Mouse (Mus musculus) thymus, postnatal 0 days (tissue): ENCODE data around the gene N4bp2l2. TPM values are rescaled to one million over a fixed set of nuclear protein-coding genes. Genes with fewer than 3 reads are reported as not detected.
A peak's percentile ranks its signal among the peaks of the same experiment; 100 is the strongest.

ENCODE experiments used
- DNase-seq: peaks from one replicate; pipeline ENCODE4 v3.0.0-alpha.2; 2015; ENCODE audit warnings: low spot score
- polyA plus RNA-seq: library from polyadenylated mRNA; unstranded; fragments of >200 nt; fragmentation: Nextera tagmentation; extraction: Ambion mirVana; gene quantifications from 2 replicates; pipeline ENCODE4 v1.2.1, GENCODE M21; 2015

Gene N4bp2l2
- polyA plus RNA-seq, 1 experiment from 2014 or later = 54.3 TPM

GRCm38 (mm10) chr5:150598202-150599119, 67.5 kb downstream of the N4bp2l2 start:
- peak; percentile 61 for DNase-seq

- no peak for DNase-seq
Measured at GRCm38 (mm10) chr5:150597088-150597487, 68.9 kb downstream of the N4bp2l2 start, which contains the start of gene N4bp2l1. Gene N4bp2l1, minus strand, starts transcription at chr5:150597188.

- DNase-seq = no peak
Measured at GRCm38 (mm10) chr5:150595366-150596016, 70.5 kb downstream of the N4bp2l2 start.

- DNase-seq = no peak
Measured at GRCm38 (mm10) chr5:150594649-150595339, 71.2 kb downstream of the N4bp2l2 start.

- peak; percentile 62 for DNase-seq
Measured at GRCm38 (mm10) chr5:150593756-150594648, 72.0 kb downstream of the N4bp2l2 start.

GRCm38 (mm10) chr5:150592904-150593755, 72.9 kb downstream of the N4bp2l2 start:
- DNase-seq = peak; percentile 63

- DNase-seq = peak; percentile 42
Measured at GRCm38 (mm10) chr5:150592186-150592903, 73.6 kb downstream of the N4bp2l2 start.

- DNase-seq = no peak
Measured at GRCm38 (mm10) chr5:150589945-150590344, 76.0 kb downstream of the N4bp2l2 start.

- DNase-seq = no peak
Measured at GRCm38 (mm10) chr5:150584337-150584729, 81.7 kb downstream of the N4bp2l2 start.

- DNase-seq = no peak
Measured at GRCm38 (mm10) chr5:150583622-150584336, 82.2 kb downstream of the N4bp2l2 start.

- no peak for DNase-seq
Measured at GRCm38 (mm10) chr5:150583181-150583580, 82.8 kb downstream of the N4bp2l2 start.

- no peak for DNase-seq
Measured at GRCm38 (mm10) chr5:150581180-150581579, 84.8 kb downstream of the N4bp2l2 start.

- DNase-seq = no peak
Measured at GRCm38 (mm10) chr5:150578613-150579171, 87.3 kb downstream of the N4bp2l2 start.

- DNase-seq = no peak
Measured at GRCm38 (mm10) chr5:150576832-150577231, 89.2 kb downstream of the N4bp2l2 start.

GRCm38 (mm10) chr5:150574885-150575284, 91.1 kb downstream of the N4bp2l2 start:
- no peak for DNase-seq

GRCm38 (mm10) chr5:150574403-150574802, 91.6 kb downstream of the N4bp2l2 start:
- DNase-seq = no peak

GRCm38 (mm10) chr5:150570496-150571219, 95.3 kb downstream of the N4bp2l2 start:
- no peak for DNase-seq
